Mouse (Mus musculus): Measurements from ENCODE around the gene Ispd.
"Not testable (repeated sequence)": the region's sequence is repeated elsewhere in the genome, so short reads cannot be mapped to it uniquely, and the experiment has no call there.

The Ispd gene

DNA sequence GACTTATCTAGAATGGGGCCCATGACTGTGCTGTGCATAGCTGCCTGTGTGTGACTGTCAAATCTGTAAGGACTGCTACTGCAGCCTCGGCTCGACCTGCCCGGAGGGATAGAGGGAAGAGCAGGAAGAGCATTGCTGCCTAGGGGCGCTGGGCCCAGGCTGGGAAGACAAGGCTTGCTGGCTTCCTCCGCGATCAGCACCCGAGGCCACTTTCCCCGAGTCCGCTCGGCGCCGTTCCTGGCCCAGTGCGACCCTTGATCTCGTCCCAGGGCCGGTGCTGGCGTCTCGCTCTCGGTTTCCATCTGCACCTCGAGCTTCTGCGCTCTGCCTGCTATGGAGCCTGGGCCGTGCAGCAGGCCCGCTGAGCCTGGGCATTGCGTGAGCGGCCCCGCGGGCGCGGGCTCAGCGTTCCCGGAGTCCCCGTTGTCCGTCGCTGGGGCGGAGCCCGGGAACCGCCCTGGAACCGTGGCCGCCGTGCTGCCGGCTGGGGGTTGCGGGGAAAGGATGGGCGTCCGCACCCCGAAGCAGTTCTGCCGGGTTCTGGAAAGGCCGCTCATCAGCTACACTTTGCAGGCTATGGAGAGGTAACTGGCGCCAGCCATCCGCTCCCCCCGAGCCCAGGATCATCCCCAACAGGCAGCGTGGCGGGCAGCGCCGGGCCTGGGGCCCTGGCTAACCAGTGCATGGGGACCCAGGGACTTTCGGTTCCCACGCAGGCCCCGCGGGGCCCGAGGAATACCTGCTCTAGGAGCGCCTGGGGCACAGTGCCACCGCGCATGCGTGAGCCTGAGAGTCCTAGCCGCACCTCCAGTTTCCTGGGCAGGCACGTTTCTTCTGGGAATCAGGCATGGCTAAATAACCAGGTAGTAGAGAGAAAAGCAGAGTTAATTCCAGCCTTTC, at the start of gene Ispd, which contains the start of gene D630036H23Rik:
Gene Ispd, plus strand, starts transcription at position 10 of the 900 bp plus-strand sequence.
Gene D630036H23Rik, minus strand, starts transcription at position 741 of the 900 bp plus-strand sequence.
- DNase-seq = peak; percentile 92 to 94

DNA sequence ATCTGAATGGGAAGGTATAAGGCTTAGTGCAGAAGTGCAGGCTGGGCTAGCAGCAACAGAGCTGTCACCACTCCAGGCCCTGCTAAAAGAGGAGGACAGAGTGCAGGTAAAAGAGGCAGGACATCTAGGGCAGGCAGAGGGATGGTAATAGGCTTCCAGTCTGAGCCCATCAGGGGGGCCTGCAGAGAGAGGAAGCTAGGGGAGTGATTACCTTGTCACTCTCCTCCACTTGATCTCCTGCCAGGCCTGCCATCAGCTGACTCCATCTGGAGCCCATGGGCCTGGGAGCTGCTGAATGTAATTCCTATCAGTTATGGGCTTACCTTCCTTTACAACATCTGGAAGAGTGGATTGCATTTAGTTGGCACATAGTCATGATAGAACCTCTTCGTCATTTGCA, 48.6 kb upstream of the Ispd start:
- no peak for DNase-seq

DNA sequence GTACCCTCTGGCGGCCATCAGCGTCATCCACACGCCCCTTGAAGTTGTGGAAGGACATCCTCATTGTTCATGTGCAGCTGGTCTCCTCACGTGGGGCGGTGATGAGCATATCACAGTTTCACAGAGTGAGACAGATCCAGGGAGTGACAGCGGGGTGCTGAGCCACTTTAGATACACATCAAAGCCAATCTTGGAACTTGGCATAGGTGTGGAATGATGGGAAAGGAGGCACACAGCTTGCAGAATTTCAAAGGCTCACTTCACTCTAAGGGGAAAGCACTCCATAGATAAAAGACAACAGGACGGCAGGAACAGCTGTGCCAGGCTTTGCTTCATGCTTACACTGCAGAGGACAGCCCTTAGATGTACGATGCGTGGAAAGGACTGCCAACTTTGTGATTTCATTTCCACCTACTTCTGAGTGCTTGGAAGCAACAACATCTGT, 47.4 kb upstream of the Ispd start:
- no peak for DNase-seq

DNA sequence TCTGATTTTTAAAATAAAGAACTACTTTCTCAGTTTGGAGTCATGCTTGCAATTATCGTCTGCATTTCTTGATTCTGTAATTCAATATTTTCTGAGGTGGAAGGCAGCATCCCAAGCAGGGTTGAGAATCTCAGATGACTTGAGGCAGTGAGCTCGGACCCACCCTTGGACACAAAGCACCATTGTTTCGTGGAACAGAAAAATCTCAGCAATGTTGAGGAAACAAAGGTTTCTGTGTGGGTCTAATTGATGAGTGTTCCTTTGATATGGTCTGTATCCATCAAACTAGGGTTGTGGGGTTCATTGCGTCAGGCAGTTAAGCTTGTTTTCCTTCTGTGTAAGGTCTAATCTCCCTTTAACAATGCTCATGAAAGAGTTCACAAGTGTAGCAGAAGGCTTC, 37.1 kb upstream of the Ispd start:
- DNase-seq = no peak

DNA sequence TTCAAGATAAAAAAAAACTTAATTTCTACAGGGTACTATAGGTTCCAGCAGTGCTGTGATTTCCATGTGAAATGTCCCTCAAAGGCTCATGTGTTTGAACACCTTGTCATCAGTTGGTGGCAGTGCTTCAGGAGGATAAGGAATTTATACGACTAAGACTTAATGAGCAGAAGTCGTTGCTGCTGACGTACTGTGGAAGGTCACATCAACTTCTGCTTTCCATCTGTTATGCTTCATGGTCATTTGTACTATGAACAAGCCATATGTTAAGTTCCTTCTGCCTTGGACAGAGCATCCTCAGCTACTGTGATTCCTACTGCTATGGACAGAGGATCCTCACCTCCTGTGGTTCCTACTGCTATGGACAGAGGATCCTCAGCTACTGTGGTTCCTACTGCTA, 21.2 kb upstream of the Ispd start:
- no peak for DNase-seq

DNA sequence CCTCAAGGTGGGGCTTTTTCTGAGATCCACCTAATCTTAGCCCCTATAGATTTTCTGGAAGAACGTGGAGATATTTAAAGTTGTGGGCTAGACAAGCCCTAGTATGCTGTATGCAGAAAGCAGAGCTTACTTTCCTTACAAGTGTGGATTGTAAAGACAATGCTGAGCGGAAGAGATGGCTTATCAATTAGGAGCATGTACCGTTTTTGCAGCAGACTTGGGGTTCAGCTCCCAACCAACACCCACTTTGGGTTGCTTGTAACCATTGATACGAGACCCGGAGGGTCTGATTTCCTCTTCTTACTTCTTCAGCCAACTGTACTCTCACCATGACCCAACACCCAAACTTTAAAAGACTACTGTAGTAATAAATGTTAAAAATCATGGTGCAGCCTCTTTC, 20.6 kb upstream of the Ispd start:
- DNase-seq = no peak

DNA sequence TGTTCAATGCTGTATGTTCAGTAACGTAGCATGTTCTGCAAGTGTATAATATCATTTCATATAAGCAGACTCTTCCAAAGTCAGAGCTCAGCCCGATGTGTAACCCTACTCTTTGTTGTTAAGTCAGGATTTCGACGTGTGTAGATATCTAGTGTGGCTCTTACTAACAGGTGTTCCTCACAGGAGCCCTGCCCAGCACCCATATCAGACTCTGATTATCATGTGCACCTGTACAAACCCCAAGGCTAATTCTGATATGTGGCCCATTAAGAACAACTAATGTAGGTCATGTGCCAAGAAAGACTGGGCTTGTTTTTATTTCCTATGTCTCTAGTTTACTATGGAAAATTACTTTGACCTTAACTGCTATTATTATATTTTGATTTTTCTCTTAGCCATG, 17.2 kb upstream of the Ispd start:
- DNase-seq = no peak

DNA sequence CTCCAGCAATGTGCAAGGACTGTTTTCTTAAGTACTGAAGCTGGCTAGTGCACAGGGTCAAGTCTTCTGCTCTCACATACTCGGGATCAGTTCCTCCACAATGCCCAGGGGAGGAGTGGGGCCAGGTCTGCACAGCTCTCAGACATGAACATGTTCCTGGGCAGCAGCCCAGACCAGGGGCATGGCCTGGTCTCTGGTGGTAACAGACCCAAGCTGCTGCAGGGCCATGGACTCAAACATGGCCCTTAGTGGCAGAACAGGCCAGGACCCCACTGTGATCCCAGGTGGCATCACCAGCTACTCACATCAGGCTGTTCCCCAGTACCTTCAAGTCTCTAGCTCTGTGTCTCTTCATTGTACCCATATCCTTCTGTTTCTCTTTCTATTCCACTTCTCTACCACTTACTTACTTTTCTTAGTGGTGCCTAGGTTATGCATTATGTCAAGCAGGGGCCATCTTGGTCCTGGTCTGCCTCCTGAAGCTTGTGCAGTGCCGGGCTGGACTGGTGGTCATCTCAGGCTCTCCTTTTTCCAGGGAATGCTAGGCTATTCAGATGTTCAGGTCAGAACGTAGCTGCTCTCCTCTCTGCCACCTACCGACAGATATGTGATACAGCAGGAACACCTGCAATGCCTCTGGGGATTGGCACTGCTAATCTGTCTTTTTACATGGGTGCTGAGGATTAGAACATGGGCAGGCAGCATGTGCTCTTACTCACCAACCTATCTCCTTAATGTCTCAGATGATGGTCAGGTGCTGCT, 7.8 kb upstream of the Ispd start:
- DNase-seq = no peak

DNA sequence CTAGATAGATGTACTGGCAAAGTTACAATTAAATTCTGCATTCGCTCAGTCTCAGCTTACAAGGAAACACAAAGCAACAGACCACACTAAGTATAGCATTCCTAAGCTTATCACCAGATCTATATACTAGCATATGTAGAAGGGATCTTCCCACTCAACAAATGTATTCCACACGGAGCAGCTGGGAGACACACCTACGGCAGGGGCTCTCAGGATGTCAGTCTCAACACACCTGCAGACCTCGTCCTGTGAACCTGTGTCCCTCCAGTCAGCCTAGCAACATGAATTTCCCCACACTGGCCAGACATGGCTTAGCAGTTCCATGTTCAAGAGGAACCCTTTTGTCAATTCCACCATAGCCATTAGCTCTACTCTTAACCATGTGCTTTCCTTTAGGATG, 4.9 kb upstream of the Ispd start:
- DNase-seq = not testable (repeated sequence)

DNA sequence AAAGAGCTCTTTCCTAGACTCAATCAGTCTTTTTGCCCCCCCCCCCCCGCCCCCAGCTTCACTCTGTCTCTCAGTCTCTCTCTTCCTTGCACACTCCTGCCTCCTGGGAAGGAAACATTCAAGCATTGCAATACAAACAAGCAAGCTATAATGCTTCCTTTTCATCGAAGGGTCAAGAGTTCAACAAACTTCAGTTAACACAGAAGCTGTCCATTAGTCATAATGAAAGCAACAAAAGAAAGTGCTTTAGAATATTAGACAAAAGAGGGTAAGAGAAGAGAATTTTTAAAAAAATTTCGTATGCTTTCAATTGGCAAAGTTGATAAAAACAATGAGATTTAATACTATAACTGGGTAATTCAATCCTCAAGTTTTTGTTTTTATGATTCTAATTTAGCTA, 996 bp upstream of the Ispd start:
- DNase-seq = no peak

DNA sequence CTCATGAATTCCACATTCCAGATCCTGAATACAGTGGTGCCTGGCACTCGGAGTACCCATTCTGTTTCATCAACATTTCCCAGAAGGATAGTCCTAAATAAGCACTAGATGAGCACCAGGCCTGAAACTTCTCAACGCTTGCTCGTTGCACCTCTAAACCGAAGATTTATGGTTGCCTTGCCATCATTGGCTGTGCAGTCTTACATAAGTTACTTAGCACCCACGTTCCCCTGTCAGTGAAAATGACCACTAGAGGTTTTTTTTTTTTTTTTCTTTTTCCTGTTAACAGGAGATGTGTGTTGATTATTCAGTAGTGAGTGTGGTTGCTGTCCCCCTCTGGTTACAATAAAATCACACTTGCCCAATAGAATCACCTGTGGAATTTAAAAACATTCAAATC, 444 bp upstream of the Ispd start:
- peak; percentile 4 to 19 for DNase-seq

DNA sequence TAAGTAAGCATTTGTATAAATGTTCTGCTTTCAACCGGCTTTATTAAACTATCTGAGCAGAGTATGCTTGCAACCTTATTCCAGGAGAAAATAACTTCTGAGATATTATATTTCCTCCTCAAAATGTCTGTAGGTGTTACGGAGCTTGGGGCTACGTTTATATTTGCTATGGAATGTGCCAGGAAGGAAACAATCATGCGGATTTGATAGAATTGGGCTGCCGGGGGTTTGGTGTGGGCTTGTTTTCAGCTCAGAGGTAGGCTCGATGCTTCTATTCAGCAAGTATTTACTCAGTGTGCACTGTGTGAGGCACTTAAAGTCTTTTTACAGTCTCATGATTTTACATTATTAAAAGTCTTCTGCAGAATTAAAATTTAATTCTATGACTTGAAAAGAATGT, 4.1 kb downstream of the Ispd start:
- no peak for DNase-seq

DNA sequence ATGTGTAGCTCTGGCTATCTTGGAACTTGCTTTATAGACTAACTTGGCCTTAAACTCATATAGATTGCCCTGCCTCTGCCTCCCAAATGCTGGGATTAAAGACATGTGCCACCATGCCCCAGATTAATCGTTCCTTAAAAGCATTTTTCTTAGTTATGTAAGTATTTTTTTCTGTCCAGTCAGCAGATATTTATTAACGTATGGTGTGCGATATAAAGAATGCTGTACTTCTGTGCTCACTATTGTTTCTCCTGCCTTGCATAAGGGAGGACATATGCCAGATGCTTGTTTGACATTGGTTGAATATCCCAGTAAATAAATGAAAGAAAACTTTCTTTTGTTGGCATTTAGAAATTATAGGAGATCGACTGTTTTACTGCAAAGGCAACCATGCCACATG, 5.7 kb downstream of the Ispd start:
- DNase-seq = no peak

DNA sequence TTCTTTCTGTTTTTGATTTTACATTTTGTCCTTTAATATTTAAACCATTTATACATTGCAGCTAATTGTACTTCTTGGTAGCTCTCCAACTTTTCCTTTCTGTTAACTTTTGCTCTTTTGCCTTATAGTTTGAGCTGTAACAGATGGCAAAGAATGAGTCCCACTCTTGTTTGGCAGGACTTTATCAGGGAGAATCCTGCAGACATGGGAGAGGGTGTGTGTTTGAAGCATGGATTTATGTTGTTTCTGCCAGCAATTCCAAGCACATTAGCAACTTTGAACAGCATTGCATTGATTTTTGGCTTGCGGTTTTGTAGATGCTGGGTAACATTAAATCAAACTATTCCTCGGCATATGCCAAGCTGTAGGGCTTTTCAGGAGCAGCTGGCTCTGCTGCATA, 13.9 kb downstream of the Ispd start:
- no peak for DNase-seq

DNA sequence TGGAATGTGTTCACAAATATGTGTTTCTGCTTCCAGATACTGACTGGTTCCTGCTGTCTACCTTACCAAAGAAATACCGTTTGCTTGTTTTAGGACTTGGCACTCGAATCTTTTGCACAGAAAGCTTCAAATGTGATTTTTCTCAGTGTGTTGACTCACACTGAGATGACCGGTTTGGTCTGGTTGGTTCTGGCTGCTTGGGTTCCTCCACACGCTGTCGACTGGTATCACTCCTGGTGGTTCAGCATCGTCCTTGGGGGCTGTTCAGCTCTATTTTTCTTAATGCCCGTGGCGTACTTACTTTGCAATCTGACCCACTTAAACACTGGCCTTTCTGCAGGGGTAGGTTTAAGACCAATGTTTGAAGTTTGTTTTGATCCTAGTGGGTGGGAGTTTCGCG, 42.4 kb downstream of the Ispd start:
- no peak for DNase-seq

DNA sequence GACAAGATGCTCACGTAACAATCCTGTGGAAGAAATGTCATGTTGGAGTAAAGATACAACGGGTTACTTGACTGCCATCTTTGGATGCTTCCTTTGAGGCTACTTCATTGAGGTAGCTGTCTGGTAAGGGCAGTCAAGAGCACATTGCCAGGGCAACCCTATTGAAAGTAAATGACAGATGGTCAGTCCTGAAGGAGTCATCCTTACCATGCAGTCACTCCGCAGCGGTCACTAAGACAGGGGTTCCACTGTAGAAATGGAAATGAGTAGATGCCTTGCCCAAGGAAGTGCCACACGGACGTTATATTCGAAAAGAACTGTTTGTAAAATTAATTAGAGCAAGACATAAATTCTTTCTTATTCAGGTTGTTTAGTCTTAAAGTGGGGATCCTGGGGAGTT, 44.0 kb downstream of the Ispd start:
- no peak for DNase-seq

DNA sequence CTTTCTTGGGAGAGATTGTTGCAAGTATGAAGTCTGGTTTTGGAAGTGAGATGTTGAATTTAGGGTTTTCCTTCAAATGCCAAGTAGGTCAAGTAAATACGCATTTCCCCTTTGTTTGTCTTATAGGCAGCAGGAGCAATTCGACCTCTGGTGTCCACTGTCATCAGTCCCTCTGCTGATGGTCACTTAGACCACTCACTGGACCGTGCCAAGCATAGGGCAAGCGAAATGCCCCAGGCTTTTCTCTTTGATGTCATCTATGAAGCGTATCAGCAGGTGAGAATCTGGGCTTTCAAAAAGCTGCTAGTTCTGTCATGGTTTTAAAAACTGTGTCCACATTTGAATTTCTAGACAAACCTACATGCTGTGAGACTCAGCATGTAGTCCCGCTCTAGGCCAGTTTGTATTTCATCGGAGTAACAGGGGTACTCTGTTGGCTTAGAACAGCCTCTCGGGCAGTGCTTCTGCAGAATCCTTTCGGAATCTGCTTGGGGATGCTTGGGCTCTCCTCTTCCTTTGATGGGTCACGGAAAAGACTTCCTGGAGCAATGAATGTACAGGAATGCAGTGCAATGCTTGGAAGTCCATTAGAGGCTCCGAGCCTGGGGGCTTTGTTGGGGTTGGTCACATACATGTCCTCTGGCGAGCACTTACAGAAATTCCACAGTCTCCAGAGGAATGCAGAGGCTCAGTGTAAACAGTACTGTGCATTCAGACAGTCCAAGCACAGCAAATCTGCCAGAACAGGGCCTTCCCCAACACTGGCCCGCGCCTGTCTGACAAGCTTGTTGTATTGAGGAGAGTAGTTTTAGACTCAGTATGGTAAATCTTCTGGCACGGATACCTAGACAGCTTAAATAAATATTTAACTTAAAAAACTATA, 45.2 kb downstream of the Ispd start:
- DNase-seq = no peak

DNA sequence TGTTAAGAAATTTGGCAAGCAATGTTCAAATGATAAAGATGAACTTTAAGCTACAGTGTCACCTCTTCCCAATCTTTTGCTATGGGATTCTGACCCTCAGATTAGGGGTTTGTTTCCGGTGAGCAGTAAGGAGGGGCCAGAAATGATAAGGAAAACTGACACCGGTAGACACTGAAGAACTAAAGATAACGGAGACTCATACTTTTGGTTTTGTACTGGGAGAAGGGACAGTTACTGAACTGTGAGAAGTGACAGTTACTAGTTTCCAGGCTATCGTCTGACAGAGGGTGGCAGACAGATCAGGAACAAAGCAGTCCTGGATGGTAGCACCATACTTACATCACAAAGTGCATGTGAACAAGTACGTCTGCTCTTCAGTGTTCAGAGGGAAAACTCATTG, 55.7 kb downstream of the Ispd start:
- no peak for DNase-seq

DNA sequence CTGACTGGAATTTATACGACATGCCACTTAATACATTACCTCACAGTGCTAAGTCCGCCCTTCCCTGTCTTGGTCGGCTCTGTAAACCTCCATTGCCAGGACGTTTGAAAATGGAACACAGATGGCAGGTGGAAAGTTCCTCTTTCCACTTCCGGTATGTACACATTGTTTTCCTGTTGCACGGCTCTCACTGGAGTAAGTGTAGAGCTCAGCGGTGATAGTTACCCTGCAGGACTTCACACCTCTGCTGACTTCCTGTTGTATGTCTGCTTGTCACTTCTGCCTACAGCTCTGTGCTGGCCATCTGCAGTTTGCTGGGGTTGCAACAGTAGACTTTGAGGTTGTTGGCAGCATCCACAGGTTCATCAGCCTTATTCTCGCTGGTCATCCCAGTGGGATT, 58.1 kb downstream of the Ispd start:
- DNase-seq = no peak

DNA sequence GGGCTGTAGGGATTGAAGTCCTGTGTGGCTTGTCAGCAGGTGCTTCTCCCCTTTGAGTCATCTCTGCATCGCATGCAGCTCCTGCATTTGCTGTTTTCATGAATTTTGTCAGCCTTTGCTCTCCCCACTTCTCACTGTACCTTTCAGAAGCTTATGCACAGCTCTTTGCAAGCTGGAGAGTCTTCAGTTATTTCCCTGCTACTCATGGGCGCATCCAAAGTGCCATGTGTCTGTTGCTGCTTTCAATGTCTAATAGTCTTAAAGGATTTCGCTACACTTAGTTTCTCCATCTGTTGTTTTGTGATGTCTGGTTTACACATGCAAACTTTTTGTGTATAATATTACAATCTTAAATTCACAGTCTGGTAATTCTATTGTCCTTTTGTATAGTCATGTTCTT, 74.8 kb downstream of the Ispd start:
- DNase-seq = no peak

DNA sequence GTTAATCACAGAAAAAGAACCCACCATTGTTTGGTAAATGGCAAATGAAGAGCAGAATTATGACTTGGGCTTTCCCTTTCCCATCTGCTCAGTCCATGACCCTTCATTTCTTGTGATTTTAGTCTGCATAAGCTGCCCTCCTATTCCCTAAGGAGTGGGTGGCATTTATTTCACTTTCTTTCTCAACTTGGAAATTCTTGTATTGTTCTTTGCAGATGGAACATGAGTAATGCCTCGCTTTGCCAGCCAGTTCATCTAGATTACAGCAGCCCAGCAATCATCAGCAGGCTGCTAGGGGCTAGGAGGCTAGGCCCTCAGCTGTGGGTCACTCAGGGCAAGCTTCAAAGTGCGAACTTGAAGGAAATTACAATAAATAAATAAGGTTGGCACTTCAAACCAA, 76.5 kb downstream of the Ispd start:
- no peak for DNase-seq

DNA sequence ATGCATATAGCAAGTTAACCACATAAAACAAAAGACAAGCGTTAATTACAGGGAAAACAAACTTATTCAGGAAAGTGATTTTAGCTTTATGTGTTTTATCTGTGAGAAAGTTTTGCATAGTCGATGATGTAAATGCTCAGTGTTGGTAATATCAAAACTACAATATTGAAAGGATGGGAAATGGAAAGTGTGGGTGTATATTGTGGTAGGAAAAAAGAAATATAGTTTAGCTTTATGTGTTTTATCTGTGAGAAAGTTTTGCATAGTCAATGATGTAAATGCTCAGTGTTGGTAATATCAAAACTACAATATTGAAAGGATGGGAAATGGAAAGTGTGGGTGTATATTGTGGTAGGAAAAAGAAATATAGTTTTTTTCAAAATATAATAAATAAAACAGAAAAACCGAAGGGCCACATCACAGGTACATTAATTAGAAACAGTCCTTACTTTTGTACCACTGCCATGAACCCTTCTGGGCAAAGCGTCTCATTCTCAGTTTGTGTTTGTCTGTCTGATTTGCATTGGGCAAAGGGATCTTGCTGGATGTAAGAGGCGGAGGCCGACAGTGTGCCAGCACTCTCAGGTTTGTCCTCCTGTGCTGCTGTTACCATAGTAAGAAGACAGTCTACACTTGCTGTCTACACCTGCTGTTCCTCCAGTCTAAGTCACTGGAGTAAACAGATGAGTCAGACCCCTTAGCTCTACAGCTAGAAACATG, 87.2 kb downstream of the Ispd start:
- no peak for DNase-seq

All from cerebellum, adult 18-20 months (tissue).